Mouse (Mus musculus) T-helper 1 cell (primary cell): ENCODE measurements around the gene Zmat3.

Experiments used
- in situ Hi-C: fragments of 300-600 bp; cut with MboI, MseI; formaldehyde crosslinking; loops from one replicate; pipeline ENCODE4 v1.15.1; 2025; ENCODE audit warnings: high pct_unique_total_duplicates

Gene Zmat3

GRCm38 (mm10) chr3:32365546-32366245 is at the start of gene Zmat3:
Gene Zmat3 (minus strand): TSS chr3:32366014.
- in situ Hi-C loops = loop anchor here (5.0 to 25.0 kb wide), 2 partner anchors 142 to 1447 kb away; no protein-coding TSS in a partner anchor

GRCm38 (mm10) chr3:32414381-32414780 is 48.6 kb upstream of the Zmat3 start:
- in situ Hi-C loops = no loop called here

- in situ Hi-C loops = no loop called here
Measured at GRCm38 (mm10) chr3:32412502-32413044, 46.8 kb upstream of the Zmat3 start.

GRCm38 (mm10) chr3:32408811-32409273 is 43.0 kb upstream of the Zmat3 start:
- in situ Hi-C loops = loop anchor here (10.0 kb wide), 2 partner anchors 1304 to 1804 kb away; partner anchors contain the start of gene Mynn

- in situ Hi-C loops = loop anchor here (10.0 kb wide), 2 partner anchors 1302 to 1802 kb away; partner anchors contain the start of gene Mynn
Measured at GRCm38 (mm10) chr3:32406804-32407203, 41.0 kb upstream of the Zmat3 start.

GRCm38 (mm10) chr3:32405699-32406098 is 39.9 kb upstream of the Zmat3 start:
- in situ Hi-C loops = loop anchor here (10.0 kb wide), 2 partner anchors 1301 to 1801 kb away; partner anchors contain the start of gene Mynn

- in situ Hi-C loops = loop anchor here (10.0 kb wide), 2 partner anchors 1298 to 1798 kb away; partner anchors contain the start of gene Mynn
Measured at GRCm38 (mm10) chr3:32402990-32403885, 37.4 kb upstream of the Zmat3 start.

GRCm38 (mm10) chr3:32401591-32401990 is 35.8 kb upstream of the Zmat3 start:
- in situ Hi-C loops = loop anchor here (10.0 kb wide), 2 partner anchors 1297 to 1797 kb away; partner anchors contain the start of gene Mynn

- in situ Hi-C loops = loop anchor here (10.0 kb wide), 2 partner anchors 1295 to 1795 kb away; partner anchors contain the start of gene Mynn
Measured at GRCm38 (mm10) chr3:32399931-32400330, 34.1 kb upstream of the Zmat3 start.

GRCm38 (mm10) chr3:32399381-32399780 is 33.6 kb upstream of the Zmat3 start:
- in situ Hi-C loops = no loop called here

GRCm38 (mm10) chr3:32398623-32399022 is 32.8 kb upstream of the Zmat3 start:
- in situ Hi-C loops = no loop called here

GRCm38 (mm10) chr3:32398175-32398538 is 32.3 kb upstream of the Zmat3 start:
- in situ Hi-C loops = no loop called here

GRCm38 (mm10) chr3:32397461-32398174 is 31.8 kb upstream of the Zmat3 start, which contains the start of gene Pik3ca:
Gene Pik3ca (plus strand): TSS chr3:32397671.
- in situ Hi-C loops = no loop called here

- in situ Hi-C loops = no loop called here
Measured at GRCm38 (mm10) chr3:32396794-32397460, 31.1 kb upstream of the Zmat3 start.

- in situ Hi-C loops = no loop called here
Measured at GRCm38 (mm10) chr3:32395771-32396551, 30.1 kb upstream of the Zmat3 start.

GRCm38 (mm10) chr3:32393986-32394385 is 28.2 kb upstream of the Zmat3 start:
- in situ Hi-C loops = no loop called here

GRCm38 (mm10) chr3:32392841-32393240 is 27.0 kb upstream of the Zmat3 start:
- in situ Hi-C loops = no loop called here

GRCm38 (mm10) chr3:32381556-32381955 is 15.7 kb upstream of the Zmat3 start:
- in situ Hi-C loops = loop anchor here (5.0 to 10.0 kb wide), 2 partner anchors 53 to 356 kb away; partner anchors contain the start of genes Mrpl47 and Ndufb5

GRCm38 (mm10) chr3:32379891-32380290 is 14.1 kb upstream of the Zmat3 start:
- in situ Hi-C loops = loop anchor here (5.0 to 10.0 kb wide), 2 partner anchors 55 to 357 kb away; partner anchors contain the start of genes Mrpl47 and Ndufb5
